Mouse (Mus musculus) embryonic facial prominence, embryonic 11.5 days (tissue): ENCODE data around the gene Dnajc7. TPM values are rescaled to one million over a fixed set of nuclear protein-coding genes. Genes with fewer than 3 reads are reported as not detected.
A peak's percentile ranks its signal among the peaks of the same experiment; 100 is the strongest.

Source experiments
- ATAC-seq: fragments of 200-750 bp; cut with Nextera tagmentation; replicated peaks from 2 replicates; pipeline ENCODE4 v1.8.0; 2017; ENCODE audit warnings: low read depth; ENCODE audit not compliant: insufficient number of reproducible peaks, low FRiP score, low TSS enrichment
- DNase-seq: peaks from one replicate; pipeline ENCODE4 v3.0.0-alpha.2; 2015; ENCODE audit warnings: low spot score
- H3K27ac ChIP-seq: fragments of 300-500 bp; sonication (generic); replicated peaks from 2 replicates; pipeline ENCODE4 v1.5.1; 2014; ENCODE audit warnings: mild to moderate bottlenecking, low read depth, low read length, control low read depth
- H3K27me3 ChIP-seq: fragments of 300-500 bp; sonication (generic); 2 replicates; pipeline ENCODE4 v1.6.1; 2014; ENCODE audit warnings: mild to moderate bottlenecking, low read length, moderate library complexity, mixed read lengths; ENCODE audit not compliant: control insufficient read depth, insufficient read depth
- H3K36me3 ChIP-seq: fragments of 300-500 bp; sonication (generic); replicated peaks from 2 replicates; pipeline ENCODE4 v1.6.1; 2014; ENCODE audit warnings: low read depth, mild to moderate bottlenecking, low read length, moderate library complexity, mixed read lengths; ENCODE audit not compliant: control insufficient read depth, insufficient read depth
- H3K4me1 ChIP-seq: fragments of 300-500 bp; sonication (generic); 2 replicates; pipeline ENCODE4 v1.6.1; 2014; ENCODE audit warnings: low read length, mixed read lengths; ENCODE audit not compliant: control insufficient read depth, insufficient read depth
- H3K4me2 ChIP-seq: fragments of 300-500 bp; sonication (generic); 2 replicates; pipeline ENCODE4 v1.6.1; 2014; ENCODE audit warnings: low read depth, mild to moderate bottlenecking, control low read depth, low read length, moderate library complexity
- H3K4me3 ChIP-seq: fragments of 300-500 bp; sonication (generic); 2 replicates; pipeline ENCODE4 v1.5.1; 2014; ENCODE audit warnings: low read depth, low read length, control low read depth
- H3K9ac ChIP-seq: fragments of 300-500 bp; sonication (generic); replicated peaks from 2 replicates; pipeline ENCODE4 v1.6.1; 2014; ENCODE audit warnings: mild to moderate bottlenecking, control low read depth, low read length
- H3K9me3 ChIP-seq: fragments of 300-500 bp; sonication (generic); replicated peaks from 2 replicates; pipeline ENCODE4 v1.6.1; 2016; ENCODE audit warnings: mild to moderate bottlenecking, low read length, inconsistent platforms, mixed read lengths; ENCODE audit not compliant: control insufficient read depth
- WGBS: fragments of 180-500 bp; shearing (Covaris S2); extraction: QIAGEN DNeasy Blood & Tissue Kit; methylation state at CpG from one replicate; pipeline ENCODE4 v1.1.7; 2014; 5-methylcytosine and 5-hydroxymethylcytosine counted together
- polyA plus RNA-seq: library from polyadenylated mRNA; unstranded; fragments of >200 nt; fragmentation: Nextera tagmentation; extraction: Ambion mirVana; gene quantifications from 2 replicates; pipeline ENCODE4 v1.2.1, GENCODE M21; 2014

Gene Dnajc7
- polyA plus RNA-seq, 1 experiment from 2014 or later = 83.9 TPM

DNA sequence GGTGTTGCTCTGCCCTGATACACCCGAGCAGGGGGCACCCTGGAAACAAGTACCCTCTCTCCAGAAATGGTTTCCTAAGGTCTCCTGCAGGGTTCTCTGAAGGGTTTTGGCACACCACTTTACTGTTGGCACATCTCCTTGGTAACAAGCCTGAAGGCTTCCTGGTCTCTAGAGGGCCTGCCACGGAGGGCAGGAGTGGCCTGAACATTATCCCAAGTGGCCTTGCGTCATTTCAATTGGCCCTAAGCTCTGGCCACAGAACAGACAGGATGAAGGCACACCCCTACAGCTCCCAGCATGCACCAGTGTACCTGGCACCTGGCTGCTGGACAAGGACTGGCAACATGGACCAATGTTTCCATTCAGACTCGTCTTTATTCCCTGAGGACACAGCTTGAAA lies 67.1 kb downstream of the Dnajc7 start:
- H3K4me2 ChIP-seq = no peak overlapping the region
- no peak for DNase-seq
- no peaks in the 10 kb centered on the region for H3K27me3 ChIP-seq
- no peak overlapping the region for H3K9ac ChIP-seq
- H3K4me3 ChIP-seq = no peak overlapping the region
- WGBS = 87% methylated on average over 4 of the region's 4 CpGs
- ATAC-seq = no peak
- no peaks in the 10 kb centered on the region for H3K9me3 ChIP-seq
- H3K36me3 ChIP-seq = no peaks in the 10 kb centered on the region
- no peak overlapping the region for H3K27ac ChIP-seq
- no peaks in the 10 kb centered on the region for H3K4me1 ChIP-seq

DNA sequence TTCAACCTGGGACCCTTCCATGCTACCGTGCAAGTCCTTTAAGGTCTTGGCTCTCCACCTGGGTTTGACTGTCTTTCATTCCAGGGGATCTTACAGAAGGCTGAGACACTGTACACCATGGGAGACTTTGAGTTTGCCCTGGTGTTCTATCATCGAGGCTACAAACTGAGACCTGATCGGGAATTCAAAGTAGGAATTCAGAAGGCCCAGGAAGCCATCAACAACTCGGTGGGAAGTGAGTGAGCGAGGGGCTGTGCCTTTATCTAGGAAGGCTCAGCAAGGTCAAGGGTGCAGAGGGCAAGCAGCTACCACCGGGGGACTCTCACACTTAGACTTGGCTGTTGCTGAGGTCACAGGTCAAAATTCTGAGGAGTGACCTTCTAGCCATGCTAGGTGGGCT lies 69.9 kb downstream of the Dnajc7 start:
- Histone ChIP-seq H3K4me1 (no peaks in the 10 kb centered on the region), H3K9ac (no peak overlapping the region), H3K27me3 (no peaks in the 10 kb centered on the region), H3K9me3 (no peaks in the 10 kb centered on the region), H3K4me2 (no peak overlapping the region), H3K27ac (no peak overlapping the region), H3K4me3 (no peak overlapping the region), H3K36me3 (no peaks in the 10 kb centered on the region)
- no peak for DNase-seq
- 68% methylated on average over 6 of the region's 6 CpGs for WGBS
- no peak for ATAC-seq

DNA sequence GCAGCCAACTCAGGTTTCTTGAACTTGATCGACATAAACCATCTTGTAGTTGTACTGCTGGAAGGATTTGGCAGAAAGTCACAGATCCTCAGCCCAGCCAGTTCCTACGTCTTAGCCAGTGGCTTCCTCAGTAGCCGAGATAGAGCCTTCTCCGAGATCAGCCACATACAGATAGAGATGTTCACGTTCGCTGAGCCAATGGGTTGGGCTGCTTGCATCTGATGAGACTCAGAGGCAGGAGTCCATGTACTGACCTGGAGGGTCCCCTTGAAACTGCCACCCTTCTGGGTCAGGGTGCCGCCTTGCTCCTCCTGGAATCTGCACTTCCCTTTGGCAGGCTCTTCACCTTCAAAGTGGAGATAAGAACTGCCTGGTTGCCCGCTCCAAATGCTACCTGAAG lies 70.5 kb downstream of the Dnajc7 start:
- ATAC-seq = no peak
- 85% methylated on average over 8 of the region's 8 CpGs for WGBS
- H3K4me2 ChIP-seq = no peak overlapping the region
- no peaks in the 10 kb centered on the region for H3K4me1 ChIP-seq
- no peaks in the 10 kb centered on the region for H3K9me3 ChIP-seq
- no peaks in the 10 kb centered on the region for H3K27me3 ChIP-seq
- DNase-seq = no peak
- no peaks in the 10 kb centered on the region for H3K36me3 ChIP-seq
- no peak overlapping the region for H3K9ac ChIP-seq
- H3K4me3 ChIP-seq = no peak overlapping the region
- H3K27ac ChIP-seq = no peak overlapping the region

DNA sequence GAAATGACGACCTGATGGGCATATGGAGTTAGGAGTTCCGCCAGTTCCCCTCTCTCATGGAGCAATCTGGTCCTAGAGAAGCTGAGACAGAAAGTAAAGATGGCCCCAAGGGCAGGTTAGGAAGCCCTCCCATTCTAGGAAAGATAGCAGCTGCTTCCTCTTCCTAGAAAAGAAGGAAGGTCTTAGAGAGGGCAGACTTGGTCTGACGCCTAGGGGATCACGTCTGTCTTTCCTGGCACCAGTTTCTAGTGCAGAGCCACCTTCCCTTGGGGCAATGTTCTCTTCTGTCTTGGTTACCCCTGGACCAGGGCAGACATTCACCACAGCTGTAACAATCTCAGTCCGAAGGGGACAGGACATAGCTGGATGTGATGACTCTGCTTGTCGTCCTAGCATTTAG lies 71.8 kb downstream of the Dnajc7 start:
- Histone ChIP-seq H3K9me3 (no peaks in the 10 kb centered on the region), H3K27ac (no peak overlapping the region), H3K27me3 (no peaks in the 10 kb centered on the region), H3K36me3 (no peaks in the 10 kb centered on the region), H3K4me2 (no peak overlapping the region), H3K4me1 (no peaks in the 10 kb centered on the region), H3K9ac (no peak overlapping the region), H3K4me3 (no peak overlapping the region)
- DNase-seq = no peak
- no peak for ATAC-seq
- 77% methylated on average over 6 of the region's 6 CpGs for WGBS

DNA sequence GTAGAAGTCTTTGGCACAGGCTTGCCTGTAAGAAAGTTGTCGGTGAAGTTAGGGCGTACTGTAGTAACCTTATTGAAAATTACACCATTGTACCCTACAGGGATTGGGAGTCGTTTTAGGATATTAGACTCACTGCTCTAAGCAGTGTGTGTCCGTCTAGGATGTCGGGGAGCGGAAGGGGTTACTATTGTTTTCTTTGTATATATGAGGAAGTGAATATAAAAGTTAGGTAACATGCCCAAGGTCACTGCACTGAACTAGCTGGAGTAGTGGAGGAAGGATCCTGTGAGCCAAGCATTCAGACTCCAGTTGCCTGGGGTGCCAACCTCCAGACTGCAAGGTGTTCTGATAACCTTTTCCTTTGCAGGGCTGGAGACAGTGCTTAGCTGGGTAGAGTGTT lies 73.0 kb downstream of the Dnajc7 start:
- H3K9ac ChIP-seq = no peak overlapping the region
- 87% methylated on average over 6 of the region's 6 CpGs for WGBS
- no peaks in the 10 kb centered on the region for H3K9me3 ChIP-seq
- H3K4me1 ChIP-seq = no peaks in the 10 kb centered on the region
- H3K4me2 ChIP-seq = no peak overlapping the region
- DNase-seq (no peak), ATAC-seq (no peak)
- no peak overlapping the region for H3K27ac ChIP-seq
- no peaks in the 10 kb centered on the region for H3K36me3 ChIP-seq
- H3K27me3 ChIP-seq = no peaks in the 10 kb centered on the region
- no peak overlapping the region for H3K4me3 ChIP-seq

DNA sequence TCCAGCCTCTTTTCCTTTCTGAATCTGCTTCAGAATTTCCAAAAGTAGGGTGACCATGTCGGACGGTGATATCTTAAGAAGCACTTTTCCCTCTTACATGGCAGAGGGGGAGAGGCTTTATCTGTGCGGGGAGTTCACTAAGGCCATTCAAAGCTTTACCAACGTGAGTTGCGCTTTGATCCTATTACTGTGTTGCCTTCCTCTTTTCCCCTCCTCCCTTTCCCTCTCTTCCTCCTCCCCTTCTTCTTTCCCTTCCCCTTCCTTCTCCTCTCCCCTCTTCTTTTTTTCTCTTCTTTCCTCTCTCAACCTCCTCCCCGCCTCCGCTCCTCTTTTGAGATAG lies 74.3 kb downstream of the Dnajc7 start:
- WGBS = 26% methylated on average over 7 of the region's 7 CpGs
- no peak for ATAC-seq

DNA sequence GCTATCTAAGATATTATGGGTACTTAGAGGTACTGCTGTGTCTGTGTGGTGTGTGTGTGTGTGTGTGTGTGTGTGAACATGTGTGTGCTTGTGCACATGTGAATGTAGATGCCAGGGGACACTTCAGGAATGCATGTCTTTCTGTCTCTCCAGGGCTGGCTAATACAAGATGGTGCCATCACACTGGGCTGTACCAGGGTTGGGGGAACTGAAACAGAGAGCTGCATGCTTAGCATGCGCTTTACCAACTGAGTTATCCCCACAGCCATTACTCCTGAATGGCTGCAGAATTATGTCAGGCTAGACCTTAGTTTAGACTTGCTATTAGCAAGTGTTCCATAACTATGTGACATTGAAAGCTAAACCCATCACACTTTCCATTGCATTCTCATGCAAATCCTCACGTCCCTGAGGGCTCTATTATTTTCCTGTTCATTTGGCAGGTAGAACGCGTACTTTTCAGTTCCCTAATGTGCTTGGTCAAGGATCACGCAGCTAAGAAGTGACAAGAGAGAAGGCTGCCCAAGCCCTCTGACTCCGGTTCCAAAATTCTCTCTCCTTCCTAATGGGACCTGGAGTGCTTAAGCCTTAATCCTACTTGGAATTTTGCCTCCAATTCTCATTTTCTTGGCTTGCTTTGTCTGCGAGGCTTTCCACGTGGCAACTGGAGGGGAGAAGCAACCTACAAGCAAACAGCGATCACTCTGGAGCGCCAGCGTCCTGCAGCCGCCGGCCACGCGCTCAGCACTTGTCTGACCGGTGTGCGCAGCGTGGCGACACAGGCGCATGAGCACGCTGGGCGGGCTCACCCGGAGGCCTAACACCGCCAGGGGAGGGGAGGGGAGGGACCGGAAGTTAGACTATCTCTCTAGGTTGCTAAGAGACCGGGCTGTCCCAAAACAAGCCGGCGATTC lies 74.9 kb downstream of the Dnajc7 start, which contains the start of gene Ttc25:
TSS of gene Ttc25 (plus strand) at position 776 of the 914 bp plus-strand sequence.
- H3K9ac ChIP-seq = peak within 1 kb of the TSS; percentile 50
- WGBS = 5% methylated on average over 28 of the region's 28 CpGs
- H3K27ac ChIP-seq = peak within 1 kb of the TSS; percentile 22; the same call in 1 of the 2 replicates
- peak within 1 kb of the TSS; percentile 67 for H3K4me2 ChIP-seq
- H3K27me3 ChIP-seq = no peaks in the 10 kb centered on the region
- DNase-seq (peak; percentile 96), ATAC-seq (peak; percentile 94)
- no peaks in the 10 kb centered on the region for H3K36me3 ChIP-seq
- no peaks in the 10 kb centered on the region for H3K9me3 ChIP-seq
- no peaks in the 10 kb centered on the region for H3K4me1 ChIP-seq
- peak within 1 kb of the TSS; percentile 40 for H3K4me3 ChIP-seq

More for the DNA sequence above, 74.3 kb downstream of the Dnajc7 start:
- no peaks in the 10 kb centered on the region for H3K9me3 ChIP-seq
- H3K4me3 ChIP-seq = peak overlapping the region; percentile 40
- no peaks in the 10 kb centered on the region for H3K27me3 ChIP-seq
- H3K27ac ChIP-seq = peak overlapping the region; percentile 22; the same call in 1 of the 2 replicates
- peak overlapping the region; percentile 67 for H3K4me2 ChIP-seq
- H3K4me1 ChIP-seq = no peaks in the 10 kb centered on the region
- DNase-seq = no peak
- no peaks in the 10 kb centered on the region for H3K36me3 ChIP-seq
- H3K9ac ChIP-seq = peak overlapping the region; percentile 50

DNA sequence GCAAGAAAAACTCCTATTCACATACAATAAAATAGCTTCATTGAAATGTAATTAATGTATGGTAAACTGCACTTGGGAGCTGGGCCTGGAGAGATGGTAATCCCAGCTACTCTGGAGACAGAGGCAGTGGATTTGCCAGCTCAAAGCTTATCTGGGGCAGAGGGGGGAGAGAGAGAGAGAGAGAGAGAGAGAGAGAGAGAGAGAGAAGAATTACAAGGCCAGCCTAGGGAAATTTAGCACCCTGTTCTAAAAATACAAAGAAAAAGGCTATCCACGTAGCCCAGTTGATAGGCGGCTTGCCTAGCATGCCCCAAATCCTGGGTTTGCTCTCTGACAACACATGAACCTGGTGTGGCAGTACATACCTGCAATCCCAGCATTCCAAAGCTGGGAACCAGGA lies 78.4 kb downstream of the Dnajc7 start:
- no peak overlapping the region for H3K4me3 ChIP-seq
- no peak overlapping the region for H3K4me2 ChIP-seq
- ATAC-seq (no peak), DNase-seq (no peak)
- H3K4me1 ChIP-seq = no peaks in the 10 kb centered on the region
- 85% methylated on average over 2 of the region's 2 CpGs for WGBS
- no peaks in the 10 kb centered on the region for H3K36me3 ChIP-seq
- H3K9ac ChIP-seq = no peak overlapping the region
- H3K27me3 ChIP-seq = no peaks in the 10 kb centered on the region; the same call in 1 of the 2 replicates
- H3K27ac ChIP-seq = no peak overlapping the region
- H3K9me3 ChIP-seq = no peaks in the 10 kb centered on the region
